Mouse (Mus musculus) brain, embryonic 14.5 days (tissue): ENCODE results near the gene Nit1.

Experiments used
- CTCF ChIP-seq: fragments of 200-500 bp; IDR thresholded peaks from 2 replicates; pipeline ENCODE4 v1.5.1; 2012; ENCODE audit warnings: inconsistent platforms, mild to moderate bottlenecking, moderate library complexity, borderline replicate concordance; ENCODE audit not compliant: insufficient read depth, insufficient read length; ENCODE audit errors: extremely low read depth
- POLR2A ChIP-seq: fragments of 200-500 bp; IDR thresholded peaks from 2 replicates; pipeline ENCODE4 v1.6.1; 2012; ENCODE audit warnings: mild to moderate bottlenecking, inconsistent platforms, borderline replicate concordance; ENCODE audit not compliant: poor library complexity, insufficient read depth, insufficient read length, severe bottlenecking; ENCODE audit errors: extremely low read depth

DNA sequence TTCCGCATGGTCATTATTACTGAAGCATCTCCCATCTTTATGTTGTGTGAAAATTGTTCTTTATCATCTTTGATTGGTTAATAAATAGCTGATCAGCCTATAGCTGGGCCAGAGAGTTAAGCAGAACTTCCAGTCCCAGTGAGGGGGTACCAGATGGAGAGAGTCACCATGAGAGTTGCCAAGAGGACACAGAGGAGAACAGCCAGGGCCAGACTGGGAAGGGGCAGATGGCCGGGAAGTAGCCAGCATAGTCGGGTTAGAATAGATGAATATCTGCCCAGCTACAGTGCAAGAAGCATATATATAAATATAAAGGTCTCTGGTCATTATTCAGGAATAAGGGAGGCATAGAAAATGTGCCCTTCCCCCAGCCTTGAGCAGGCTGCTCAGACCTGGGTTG, 47.2 kb downstream of the Nit1 start:
- TF ChIP-seq CTCF (no peak), POLR2A (no peak)
